Mouse (Mus musculus) monocyte, adult 59 days (primary cell): ENCODE measurements around the gene Arhgap11a. TPM values are rescaled to one million over a fixed set of nuclear protein-coding genes. Genes with fewer than 3 reads are reported as not detected.

Experiments used
- total RNA-seq, 2 experiments: library from RNA; stranded (reverse); gene quantifications; one replicate each; pipeline ENCODE4 v1.2.4; 2023

The Arhgap11a gene
- 10 to 100 TPM; 30.0 to 35.6 TPM for total RNA-seq

GRCm38 (mm10) chr2:113848245-113849121 is at the start of gene Arhgap11a:
TSS of gene Arhgap11a (minus strand) at chr2:113848661.

GRCm38 (mm10) chr2:113828943-113829882 is 19.2 kb downstream of the Arhgap11a start, which contains the start of gene Scg5:
TSS of gene Scg5 (minus strand) at chr2:113829121.

Other genes starting within 250 kb of the Arhgap11a start
- not detected for gene Grem1, start 90.0 kb downstream of the Arhgap11a start, total RNA-seq
- 1 to 10 TPM; 1.0 to 1.3 TPM for gene Scg5, start 19.5 kb downstream of the Arhgap11a start, total RNA-seq
- not detected for gene Gjd2, start 165.0 kb upstream of the Arhgap11a start, total RNA-seq
- gene Actc1, start 204.9 kb upstream of the Arhgap11a start, total RNA-seq = under 1 TPM in 1 of 2 experiments, not detected in 1; 0.34 TPM